Mouse (Mus musculus) kidney, postnatal 0 days (tissue): ENCODE measurements at regions not wholly inside any gene's neighbourhood (a gene's known extent, or its start where the extent isn't known, plus 50 kb on each side); places are given as distances from the start of the nearest gene placed in this dataset.

ENCODE experiments used
- ATAC-seq: fragments of 200-750 bp; cut with Nextera tagmentation; replicated peaks from 2 replicates; pipeline ENCODE4 v1.8.0; 2017; ENCODE audit warnings: low read depth, moderate number of reproducible peaks, moderate TSS enrichment, moderate library complexity; ENCODE audit not compliant: low FRiP score
- DNase-seq: peaks from one replicate; pipeline ENCODE4 v3.0.0-alpha.2; 2016; ENCODE audit warnings: low spot score
- H3K27ac ChIP-seq: fragments of 300-500 bp; sonication (generic); 2 replicates; pipeline ENCODE4 v1.5.1; 2014; ENCODE audit warnings: mild to moderate bottlenecking
- H3K27me3 ChIP-seq: fragments of 300-500 bp; sonication (generic); 2 replicates; pipeline ENCODE4 v1.6.1; 2014; ENCODE audit warnings: low read length, mixed read lengths; ENCODE audit not compliant: insufficient read depth
- H3K36me3 ChIP-seq: fragments of 300-500 bp; sonication (generic); 2 replicates; pipeline ENCODE4 v1.6.1; 2014; ENCODE audit warnings: low read length, mixed read lengths; ENCODE audit not compliant: insufficient read depth
- H3K4me1 ChIP-seq: fragments of 300-500 bp; sonication (generic); replicated peaks from 2 replicates; pipeline ENCODE4 v1.6.1; 2014; ENCODE audit warnings: antibody characterized with exemption, low read length, mixed read lengths; ENCODE audit not compliant: insufficient read depth
- H3K4me2 ChIP-seq: fragments of 300-500 bp; sonication (generic); 2 replicates; pipeline ENCODE4 v1.6.1; 2014; ENCODE audit warnings: mild to moderate bottlenecking, low read length, moderate library complexity, mixed read lengths
- H3K4me3 ChIP-seq: fragments of 300-500 bp; sonication (generic); replicated peaks from 2 replicates; pipeline ENCODE4 v1.5.1; 2014; ENCODE audit warnings: low read depth, low read length
- H3K9ac ChIP-seq: fragments of 300-500 bp; sonication (generic); 2 replicates; pipeline ENCODE4 v1.6.1; 2014; ENCODE audit warnings: low read depth, low read length
- H3K9me3 ChIP-seq: fragments of 300-500 bp; sonication (generic); replicated peaks from 2 replicates; pipeline ENCODE4 v1.6.1; 2016; ENCODE audit warnings: low read length, inconsistent platforms, mixed read lengths
- CTCF ChIP-seq: IDR thresholded peaks from 2 replicates; pipeline ENCODE4 v1.5.1; 2016; ENCODE audit warnings: antibody characterized with exemption, low read depth, mild to moderate bottlenecking, moderate library complexity
- WGBS: fragments of 180-500 bp; shearing (Covaris S2); extraction: QIAGEN DNeasy Blood & Tissue Kit; methylation state at CpG from one replicate; pipeline ENCODE4 v1.1.7; 2014; 5-methylcytosine and 5-hydroxymethylcytosine counted together

- Histone ChIP-seq H3K4me1 (no peaks in the 10 kb centered on the region), H3K27ac (no peak overlapping the region)
- 68% methylated on average over 4 of the region's 4 CpGs for whole genome bisulfite sequencing
These were observed 147.9 kb upstream of the Trpm3 start for GRCm38 (mm10) chr19:21990970-21991369.

GRCm38 (mm10) chr19:21991413-21991812 lies 147.4 kb upstream of the Trpm3 start:
- DNase-seq (no peak), ATAC-seq (no peak)
- H3K27ac ChIP-seq: no peak overlapping the region
- H3K36me3 ChIP-seq: no peaks in the 10 kb centered on the region
- H3K9ac ChIP-seq: no peak overlapping the region
- H3K4me2 ChIP-seq: no peak overlapping the region
- no peak overlapping the region for H3K4me3 ChIP-seq
- H3K9me3 ChIP-seq: no peaks in the 10 kb centered on the region
- no peaks in the 10 kb centered on the region for H3K4me1 ChIP-seq
- no peak for TF ChIP-seq CTCF
- H3K27me3 ChIP-seq: no peaks in the 10 kb centered on the region

More at GRCm38 (mm10) chr19:21990970-21991369, 147.9 kb upstream of the Trpm3 start:
- Histone ChIP-seq H3K27me3 (no peaks in the 10 kb centered on the region), H3K9ac (no peak overlapping the region), H3K4me2 (no peak overlapping the region), H3K4me3 (no peak overlapping the region), H3K9me3 (no peaks in the 10 kb centered on the region), H3K36me3 (no peaks in the 10 kb centered on the region)
- ATAC-seq (no peak), DNase-seq (no peak)
- TF ChIP-seq CTCF: no peak

- Histone ChIP-seq H3K4me1 (no peaks in the 10 kb centered on the region), H3K9ac (no peak overlapping the region), H3K4me3 (no peak overlapping the region), H3K27ac (no peak overlapping the region), H3K4me2 (no peak overlapping the region), H3K27me3 (no peaks in the 10 kb centered on the region), H3K36me3 (no peaks in the 10 kb centered on the region), H3K9me3 (no peaks in the 10 kb centered on the region)
- WGBS: 85% methylated on average over 5 of the region's 5 CpGs
- no peak for ATAC-seq
- no peak for DNase-seq
- TF ChIP-seq CTCF: no peak
These were observed 139.2 kb upstream of the Trpm3 start for GRCm38 (mm10) chr19:21999621-22000020.

DNA sequence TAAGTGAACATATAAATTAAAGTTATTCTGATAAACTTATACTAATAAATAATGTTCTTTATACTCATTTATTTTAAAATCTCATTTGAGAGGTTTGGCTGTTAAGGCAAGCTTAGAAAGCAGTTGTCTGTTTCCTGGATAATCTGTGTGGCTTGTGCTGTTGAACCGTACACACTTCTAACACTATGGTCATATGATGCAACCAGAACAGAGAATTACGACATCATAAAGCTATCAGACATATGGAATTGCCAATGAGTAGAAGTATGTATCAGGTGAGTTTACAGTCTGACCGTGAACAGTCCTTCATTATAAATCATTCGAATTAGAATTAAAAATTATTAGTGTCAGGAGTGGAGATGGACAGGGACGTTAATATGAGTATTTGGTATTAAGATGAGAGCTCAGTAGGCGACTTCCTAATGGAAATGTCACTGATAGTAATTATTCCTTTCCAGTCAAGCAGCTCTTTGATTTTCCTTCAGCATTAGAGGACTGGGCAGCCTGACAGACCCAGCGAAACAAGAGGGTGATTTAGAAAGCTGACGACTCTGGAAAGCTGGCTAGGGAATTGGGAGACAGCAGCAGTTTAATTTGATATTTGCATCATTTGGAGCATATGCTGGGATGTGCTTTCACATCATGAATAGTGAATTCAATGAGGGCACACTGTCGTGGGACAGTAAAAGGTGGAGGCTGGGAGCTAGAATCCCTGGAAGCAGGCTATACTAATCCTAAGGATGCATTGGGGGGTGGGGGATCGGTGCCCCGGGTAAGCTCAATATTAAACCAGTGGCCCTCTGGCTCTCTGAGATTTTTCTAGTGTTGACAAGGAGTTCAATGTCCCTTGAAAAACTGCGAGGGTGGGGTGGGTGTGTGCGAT lies 130.6 kb upstream of the Trpm3 start:
- TF ChIP-seq CTCF: no peak
- 85% methylated on average over 13 of the region's 13 CpGs for WGBS
- Histone ChIP-seq H3K9me3 (no peaks in the 10 kb centered on the region), H3K4me2 (no peak overlapping the region), H3K27me3 (no peaks in the 10 kb centered on the region), H3K27ac (no peak overlapping the region), H3K4me1 (no peaks in the 10 kb centered on the region), H3K36me3 (no peaks in the 10 kb centered on the region), H3K4me3 (no peak overlapping the region), H3K9ac (no peak overlapping the region)
- no peak for DNase-seq
- no peak for ATAC-seq

DNA sequence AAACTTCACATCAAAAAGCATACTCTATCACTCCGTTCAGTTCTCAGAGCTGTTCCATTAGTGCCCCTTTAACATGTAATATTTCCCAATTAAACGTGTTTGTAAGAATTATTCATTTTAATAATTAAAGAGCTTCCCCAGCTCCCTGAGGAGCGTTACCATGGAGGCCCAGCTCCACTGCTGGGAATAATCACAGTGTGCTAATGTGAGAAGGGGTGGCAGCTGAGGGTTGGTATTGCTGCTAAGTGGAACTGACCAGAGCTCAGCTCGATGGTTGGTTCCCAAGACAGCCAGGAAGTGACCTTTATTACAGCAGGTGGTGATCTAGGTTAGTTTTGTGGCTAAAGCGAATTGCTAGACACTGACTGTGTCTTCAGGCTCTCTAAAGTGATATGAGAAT lies 128.6 kb upstream of the Trpm3 start:
- no peak for TF ChIP-seq CTCF
- Histone ChIP-seq H3K4me3 (no peak overlapping the region), H3K9me3 (no peaks in the 10 kb centered on the region), H3K4me1 (no peaks in the 10 kb centered on the region), H3K27me3 (no peaks in the 10 kb centered on the region), H3K36me3 (no peaks in the 10 kb centered on the region), H3K9ac (no peak overlapping the region), H3K4me2 (no peak overlapping the region), H3K27ac (no peak overlapping the region)
- DNase-seq (no peak), ATAC-seq (no peak)
- WGBS: 80% methylated on average over 5 of the region's 5 CpGs

GRCm38 (mm10) chr19:22015854-22016610 lies 122.8 kb upstream of the Trpm3 start:
- H3K4me1 ChIP-seq: no peaks in the 10 kb centered on the region
- no peaks in the 10 kb centered on the region for H3K36me3 ChIP-seq
- H3K9me3 ChIP-seq: no peaks in the 10 kb centered on the region
- WGBS: 85% methylated on average over 3 of the region's 3 CpGs
- H3K4me2 ChIP-seq: no peak overlapping the region
- DNase-seq (no peak), ATAC-seq (no peak)
- no peak overlapping the region for H3K9ac ChIP-seq
- H3K27me3 ChIP-seq: no peaks in the 10 kb centered on the region
- no peak overlapping the region for H3K4me3 ChIP-seq
- no peak overlapping the region for H3K27ac ChIP-seq
- no peak for TF ChIP-seq CTCF
